Mouse (Mus musculus): ENCODE data around the gene Psmb8. TPM values are rescaled to one million over a fixed set of nuclear protein-coding genes. Genes with fewer than 3 reads are reported as not detected.
A peak's percentile ranks its signal among the peaks of the same experiment; 100 is the strongest.

Gene Psmb8
- total RNA-seq (2021), result 10 to 100 TPM; 12.3 to 18.9 TPM
- 33.5 and 44.2 TPM in 2 replicates for polyA plus RNA-seq (2012; rRNA removed)
- long read RNA-seq, transcript Psmb8-201 (6 exons, 1,628 nt), result major isoform, 15 of 25 reads
- long read RNA-seq, partial matches to known transcripts, result 1 of 25 reads
- long read RNA-seq, other reads (novel, unspliced or antisense), result 9 of 25 reads

- Histone ChIP-seq H3K27me3 (ENCODE audit: control insufficient read depth, insufficient read depth, low read length) (no peaks in the 10 kb centered on the region), H3K27ac (peak within 1 kb of the TSS; percentile 78), H3K4me1 (ENCODE audit: control insufficient read depth, insufficient read depth, low read length) (peaks cover 3% of the 10 kb centered on the region; the same call in 1 of the 2 replicates), H3K9ac (ENCODE audit: low read depth, low read length) (peak within 1 kb of the TSS; percentile 67), H3K36me3 (ENCODE audit: control insufficient read depth, insufficient read depth, low read length) (no peaks in the 10 kb centered on the region), H3K4me3 (peak within 1 kb of the TSS; percentile 44), H3K79me2 (replicated peaks; ENCODE audit: control insufficient read depth, insufficient read depth, low read length) (no peaks in the 10 kb centered on the region)
- peak; percentile 90 to 91 for DNase-seq
- TF ChIP-seq POLR2A (IDR thresholded peaks at IDR 0.05; ENCODE audit: insufficient read depth, low read depth, low read length) (peak; percentile 77), CTCF (IDR thresholded peaks at IDR 0.05) (no peak)
- 12% methylated on average over 41 of the region's 41 CpGs for WGBS
- intact Hi-C loops (cut with DNase I), result loop anchor here (1.0 kb wide), 1 partner anchor 10 kb away; the partner anchor contains the start of genes Psmb9 and Tap1
Observed at GRCm38 (mm10) chr17:34196941-34197894, at the start of gene Psmb8. TSS of gene Psmb8 (plus strand) at chr17:34197721.

DNA sequence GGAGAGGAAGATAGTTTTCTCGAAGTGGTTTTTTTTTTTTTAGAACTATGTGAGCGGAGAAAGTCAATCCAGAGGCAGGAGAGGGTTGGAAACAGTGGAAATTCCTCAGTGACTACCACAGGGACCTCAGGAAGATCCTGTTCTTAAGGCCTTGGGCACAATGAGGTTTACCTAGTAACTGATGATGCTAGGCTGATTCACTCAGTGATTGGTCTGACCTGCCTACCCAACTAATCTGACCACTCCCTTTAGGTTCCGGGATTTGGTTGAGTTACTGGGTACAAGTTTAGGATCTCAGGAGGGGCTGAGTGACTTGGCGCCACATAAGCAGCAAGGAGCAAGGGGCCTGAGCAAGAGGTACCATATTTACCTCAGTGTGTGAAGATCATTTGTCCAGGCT, 44.6 kb upstream of the Psmb8 start, which contains the start of gene H2-DMb1:
Gene H2-DMb1, plus strand, starts transcription at position 150 of the 400 bp plus-strand sequence.
- Histone ChIP-seq H3K27ac (no peak within 1 kb of the TSS), H3K27me3 (ENCODE audit: control insufficient read depth, insufficient read depth, low read length) (no peaks in the 10 kb centered on the region), H3K9ac (ENCODE audit: low read depth, low read length) (peak within 1 kb of the TSS; percentile 14; the same call in 1 of the 2 replicates), H3K4me3 (no peak within 1 kb of the TSS), H3K4me1 (ENCODE audit: control insufficient read depth, insufficient read depth, low read length) (no peaks in the 10 kb centered on the region), H3K79me2 (replicated peaks; ENCODE audit: control insufficient read depth, insufficient read depth, low read length) (no peaks in the 10 kb centered on the region), H3K36me3 (ENCODE audit: control insufficient read depth, insufficient read depth, low read length) (no peaks in the 10 kb centered on the region)
- peak in 1 of 2 experiments; percentile 53 for DNase-seq
- intact Hi-C loops (cut with DNase I), result no loop called here
- 45% methylated on average over 4 of the region's 4 CpGs for WGBS
- TF ChIP-seq CTCF (IDR thresholded peaks at IDR 0.05), result no peak
- no peak for TF ChIP-seq POLR2A (IDR thresholded peaks at IDR 0.05; ENCODE audit: insufficient read depth, low read depth, low read length)
- no peak for TF ChIP-seq EP300 (IDR thresholded peaks at IDR 0.05; ENCODE audit: insufficient read depth, low read depth, low read length)

- 40% methylated on average over 5 of the region's 5 CpGs for WGBS
- intact Hi-C loops (cut with DNase I), result no loop called here
Observed at GRCm38 (mm10) chr17:34155534-34155933, 42.0 kb upstream of the Psmb8 start.

DNA sequence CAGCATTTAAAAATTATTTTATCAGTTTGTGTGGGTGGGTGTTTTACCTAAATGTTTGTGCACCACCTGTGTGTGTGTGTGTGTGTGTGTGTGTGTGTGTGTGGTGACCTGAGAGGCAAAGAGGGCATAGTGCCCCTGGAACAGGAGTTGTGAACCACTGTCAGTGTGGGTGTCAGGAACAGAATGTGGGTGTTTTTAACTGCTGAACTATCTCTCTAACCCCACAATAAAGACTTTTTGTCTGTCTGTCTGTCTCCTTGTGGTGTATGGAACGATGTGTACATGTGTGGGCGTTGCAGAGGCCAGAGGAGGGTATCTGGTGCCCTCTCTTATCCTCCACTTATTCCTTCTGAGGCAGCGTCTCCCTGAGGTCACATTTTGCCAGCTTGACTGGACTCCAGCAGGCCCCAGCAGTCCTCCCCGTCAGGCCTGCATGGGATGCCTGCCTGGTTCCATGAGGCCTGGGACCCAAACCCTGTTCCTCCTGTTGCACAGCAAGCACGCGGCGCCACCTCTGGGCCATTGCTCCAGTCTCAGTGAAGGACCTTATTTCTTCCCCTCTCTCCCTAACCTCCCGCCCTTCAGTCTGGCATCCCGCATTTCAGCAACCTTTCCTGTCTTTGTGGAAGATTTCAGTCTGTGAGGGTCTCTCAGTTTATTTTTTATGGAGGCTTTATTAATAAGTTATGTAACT, 33.2 kb upstream of the Psmb8 start:
- no peaks in the 10 kb centered on the region for H3K36me3 ChIP-seq (ENCODE audit: control insufficient read depth, insufficient read depth, low read length)
- H3K27ac ChIP-seq, result no peak overlapping the region
- no peak for DNase-seq
- H3K79me2 ChIP-seq (replicated peaks; ENCODE audit: control insufficient read depth, insufficient read depth, low read length), result no peaks in the 10 kb centered on the region
- no peak overlapping the region for H3K4me3 ChIP-seq
- H3K9ac ChIP-seq (ENCODE audit: low read depth, low read length), result no peak overlapping the region
- peak; percentile 41 for TF ChIP-seq CTCF (IDR thresholded peaks at IDR 0.05)
- TF ChIP-seq EP300 (IDR thresholded peaks at IDR 0.05; ENCODE audit: insufficient read depth, low read depth, low read length), result no peak
- 42% methylated on average over 9 of the region's 9 CpGs for WGBS
- no peaks in the 10 kb centered on the region; the same call in 1 of the 2 replicates for H3K27me3 ChIP-seq (ENCODE audit: control insufficient read depth, insufficient read depth, low read length)
- no peaks in the 10 kb centered on the region for H3K4me1 ChIP-seq (ENCODE audit: control insufficient read depth, insufficient read depth, low read length)
- intact Hi-C loops (cut with DNase I), result no loop called here

More at GRCm38 (mm10) chr17:34155534-34155933, 42.0 kb upstream of the Psmb8 start:
- Histone ChIP-seq H3K36me3 (ENCODE audit: control insufficient read depth, insufficient read depth, low read length) (no peaks in the 10 kb centered on the region), H3K9ac (ENCODE audit: low read depth, low read length) (no peak overlapping the region), H3K79me2 (replicated peaks; ENCODE audit: control insufficient read depth, insufficient read depth, low read length) (no peaks in the 10 kb centered on the region), H3K4me1 (ENCODE audit: control insufficient read depth, insufficient read depth, low read length) (no peaks in the 10 kb centered on the region), H3K27me3 (ENCODE audit: control insufficient read depth, insufficient read depth, low read length) (no peaks in the 10 kb centered on the region; the same call in 1 of the 2 replicates), H3K27ac (no peak overlapping the region), H3K4me3 (no peak overlapping the region)
- TF ChIP-seq POLR2A (IDR thresholded peaks at IDR 0.05; ENCODE audit: insufficient read depth, low read depth, low read length) (no peak), EP300 (IDR thresholded peaks at IDR 0.05; ENCODE audit: insufficient read depth, low read depth, low read length) (no peak), CTCF (IDR thresholded peaks at IDR 0.05) (no peak)
- no peak for DNase-seq

DNA sequence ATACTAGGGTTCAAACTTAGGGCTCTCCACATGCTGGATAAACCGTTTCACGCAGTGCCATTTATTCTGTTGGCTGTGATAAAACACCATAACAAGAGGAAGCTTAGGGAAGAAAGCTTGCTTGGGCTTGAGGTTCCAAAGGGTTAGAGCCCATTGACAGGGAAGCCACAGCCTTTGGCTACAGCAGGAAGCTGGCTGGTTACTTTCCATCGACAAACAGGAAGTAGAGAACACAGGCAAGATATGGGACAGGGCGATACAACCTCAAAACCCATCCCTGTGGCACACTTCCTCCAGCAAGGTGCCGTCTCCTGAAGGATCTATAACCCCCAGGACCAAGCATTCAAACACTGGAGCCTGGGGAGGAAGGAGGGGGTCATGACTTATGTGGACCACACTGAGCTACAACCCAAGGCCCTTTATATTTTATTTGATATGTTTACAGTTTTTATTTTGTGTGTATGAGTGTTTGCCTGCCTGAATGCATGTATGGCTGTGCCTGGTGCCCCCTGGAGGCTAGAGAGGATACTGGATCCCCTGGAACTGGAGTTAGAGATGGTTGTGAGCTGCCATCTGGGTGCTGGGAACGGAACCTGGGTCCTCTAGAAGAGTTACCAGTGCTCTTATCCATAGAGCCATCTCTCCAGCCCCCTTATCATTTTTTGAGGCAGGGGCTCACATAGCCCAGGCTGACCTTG, 32.3 kb upstream of the Psmb8 start:
- Histone ChIP-seq H3K27me3 (ENCODE audit: control insufficient read depth, insufficient read depth, low read length) (no peaks in the 10 kb centered on the region; the same call in 1 of the 2 replicates), H3K9ac (ENCODE audit: low read depth, low read length) (no peak overlapping the region), H3K36me3 (ENCODE audit: control insufficient read depth, insufficient read depth, low read length) (no peaks in the 10 kb centered on the region), H3K4me3 (no peak overlapping the region), H3K27ac (no peak overlapping the region), H3K79me2 (replicated peaks; ENCODE audit: control insufficient read depth, insufficient read depth, low read length) (no peaks in the 10 kb centered on the region), H3K4me1 (ENCODE audit: control insufficient read depth, insufficient read depth, low read length) (no peaks in the 10 kb centered on the region)
- DNase-seq, result no peak
- 56% methylated on average over 6 of the region's 6 CpGs for WGBS
- intact Hi-C loops (cut with DNase I), result no loop called here
- TF ChIP-seq POLR2A (IDR thresholded peaks at IDR 0.05; ENCODE audit: insufficient read depth, low read depth, low read length) (no peak), CTCF (IDR thresholded peaks at IDR 0.05) (peak; percentile 56), EP300 (IDR thresholded peaks at IDR 0.05; ENCODE audit: insufficient read depth, low read depth, low read length) (no peak)

All from heart, adult 2 months (tissue).